Mouse (Mus musculus) limb, embryonic 11.5 days (tissue): ENCODE results near the gene Psmd2. TPM values are rescaled to one million over a fixed set of nuclear protein-coding genes. Genes with fewer than 3 reads are reported as not detected.

Source experiments
- ATAC-seq: fragments of 200-750 bp; cut with Nextera tagmentation; 2 replicates; pipeline ENCODE4 v1.8.0; 2017; ENCODE audit warnings: low read depth; ENCODE audit not compliant: insufficient number of reproducible peaks, low FRiP score, low TSS enrichment
- DNase-seq: peaks from one replicate; pipeline ENCODE4 v3.0.0-alpha.2; 2015; ENCODE audit warnings: low spot score
- H3K27ac ChIP-seq: fragments of 300-500 bp; sonication (generic); replicated peaks from 2 replicates; pipeline ENCODE4 v1.5.1; 2014; ENCODE audit warnings: low read depth, mild to moderate bottlenecking, low read length
- H3K27me3 ChIP-seq: fragments of 300-500 bp; sonication (generic); 2 replicates; pipeline ENCODE4 v1.6.1; 2014; ENCODE audit warnings: mild to moderate bottlenecking, low read length, mixed read lengths; ENCODE audit not compliant: control insufficient read depth, insufficient read depth
- H3K36me3 ChIP-seq: fragments of 300-500 bp; sonication (generic); 2 replicates; pipeline ENCODE4 v1.6.1; 2014; ENCODE audit warnings: mild to moderate bottlenecking, low read length, moderate library complexity, mixed read lengths; ENCODE audit not compliant: control insufficient read depth, insufficient read depth
- H3K4me1 ChIP-seq: fragments of 300-500 bp; sonication (generic); 2 replicates; pipeline ENCODE4 v1.6.1; 2014; ENCODE audit warnings: low read length, mixed read lengths; ENCODE audit not compliant: control insufficient read depth, insufficient read depth
- H3K4me2 ChIP-seq: fragments of 300-500 bp; sonication (generic); 2 replicates; pipeline ENCODE4 v1.6.1; 2014; ENCODE audit warnings: low read depth, mild to moderate bottlenecking, moderate library complexity; ENCODE audit not compliant: severe bottlenecking
- H3K4me3 ChIP-seq: fragments of 300-500 bp; sonication (generic); 2 replicates; pipeline ENCODE4 v1.5.1; 2014; ENCODE audit warnings: low read depth, low read length
- H3K9ac ChIP-seq: fragments of 300-500 bp; sonication (generic); 2 replicates; pipeline ENCODE4 v1.6.1; 2014; ENCODE audit warnings: mild to moderate bottlenecking, low read length
- H3K9me3 ChIP-seq: fragments of 300-500 bp; sonication (generic); 2 replicates; pipeline ENCODE4 v1.6.1; 2016; ENCODE audit warnings: low read length; ENCODE audit not compliant: control insufficient read depth
- WGBS: fragments of 180-500 bp; shearing (Covaris S2); extraction: QIAGEN DNeasy Blood & Tissue Kit; methylation state at CpG from one replicate; pipeline ENCODE4 v1.1.7; 2014; 5-methylcytosine and 5-hydroxymethylcytosine counted together
- polyA plus RNA-seq: library from polyadenylated mRNA; unstranded; fragments of >200 nt; fragmentation: Nextera tagmentation; extraction: Ambion mirVana; gene quantifications from 2 replicates; pipeline ENCODE4 v1.2.1, GENCODE M21; 2014

Psmd2 gene
- polyA plus RNA-seq, 1 experiment from 2014 or later, result 480 TPM

DNA sequence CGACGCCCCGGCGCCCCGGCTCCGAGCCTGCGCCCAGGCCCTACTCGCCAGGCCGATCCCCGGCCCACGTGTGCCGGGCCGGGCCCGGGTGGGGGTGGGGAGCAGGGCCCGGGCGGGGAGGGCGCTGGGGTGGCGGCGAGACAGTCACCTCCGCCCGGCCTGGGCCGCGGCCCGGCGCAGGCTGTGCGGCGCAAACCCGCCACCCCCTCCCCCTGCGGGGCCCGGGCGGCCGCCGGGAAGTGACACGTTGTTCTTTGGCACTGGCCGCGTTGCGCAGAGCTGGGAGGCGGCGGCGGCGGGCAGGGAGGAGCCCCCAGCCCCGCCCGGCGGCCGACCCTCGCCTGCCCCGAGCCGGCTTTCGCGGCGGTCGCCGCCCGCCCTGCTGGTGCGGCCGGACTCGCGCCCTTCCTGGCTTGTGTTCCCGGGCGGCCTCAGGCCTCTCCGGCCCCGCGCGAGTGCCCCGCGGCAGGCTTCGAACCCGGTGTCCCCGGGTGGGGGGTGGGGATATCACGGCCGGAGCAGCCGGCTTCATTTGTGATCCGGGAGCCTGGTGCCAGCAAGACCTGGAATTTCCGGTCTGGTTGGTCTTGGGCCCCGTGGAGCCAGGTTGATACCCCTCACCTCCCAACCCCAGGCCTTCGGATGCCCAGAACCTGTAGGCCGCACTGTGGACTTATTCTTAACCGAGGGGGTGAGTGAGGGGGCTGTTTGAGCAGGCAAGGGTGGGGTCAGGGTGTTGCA lies 21.7 kb downstream of the Psmd2 start:
- ATAC-seq, result peak; percentile 79; the same call in 1 of the 2 replicates
- peaks cover 17% of the 10 kb centered on the region for H3K36me3 ChIP-seq

DNA sequence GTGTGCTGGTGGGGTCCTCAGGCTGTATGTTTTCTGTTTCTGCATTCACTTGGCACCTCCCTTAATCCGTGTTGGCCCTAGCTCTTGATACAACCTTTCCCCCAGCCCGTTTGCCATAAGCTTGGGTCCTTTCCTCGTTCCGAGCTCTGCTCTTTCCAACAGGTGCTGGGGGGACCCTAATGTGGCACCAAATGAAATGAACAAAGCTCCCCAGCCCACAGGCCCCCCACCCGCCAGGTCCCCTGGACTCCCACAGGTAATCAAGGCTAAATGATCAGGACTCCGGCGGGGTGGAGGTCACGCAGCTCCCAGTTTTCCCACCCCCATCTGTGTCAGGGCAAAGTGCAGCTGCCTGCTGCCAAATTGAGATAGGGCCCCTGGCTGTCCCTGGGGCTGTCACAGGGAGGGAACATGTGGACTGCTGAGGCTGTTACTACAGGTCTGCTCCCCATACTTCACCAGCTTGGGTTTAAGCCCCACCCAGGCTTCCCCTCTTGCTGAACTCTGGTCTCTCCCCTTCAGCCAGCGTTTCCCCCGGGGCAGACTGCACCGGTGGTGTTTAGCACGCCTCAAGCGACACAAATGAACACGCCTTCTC lies 22.4 kb downstream of the Psmd2 start:
- no peaks in the 10 kb centered on the region for H3K27me3 ChIP-seq
- DNase-seq, result peak; percentile 32
- ATAC-seq, result no peak
- H3K9me3 ChIP-seq, result no peaks in the 10 kb centered on the region
- H3K27ac ChIP-seq, result no peak overlapping the region; the same call in 1 of the 2 replicates
- 8% methylated on average over 14 of the region's 14 CpGs for WGBS
- H3K4me1 ChIP-seq, result peaks cover 12% of the 10 kb centered on the region
- H3K9ac ChIP-seq, result peak overlapping the region; percentile 95
- H3K4me3 ChIP-seq, result peak overlapping the region; percentile 96
- peak overlapping the region; percentile 82 for H3K4me2 ChIP-seq
- peaks cover 19% of the 10 kb centered on the region for H3K36me3 ChIP-seq

More for the DNA sequence above, 21.7 kb downstream of the Psmd2 start:
- peak; percentile 51 for DNase-seq
- Histone ChIP-seq H3K9ac (peak overlapping the region; percentile 95), H3K4me3 (peak overlapping the region; percentile 96), H3K4me2 (peak overlapping the region; percentile 82), H3K27ac (peak overlapping the region; percentile 94), H3K9me3 (no peaks in the 10 kb centered on the region), H3K27me3 (no peaks in the 10 kb centered on the region), H3K4me1 (peaks cover 12% of the 10 kb centered on the region)
- under 1% methylated on average over 55 of the region's 78 CpGs for WGBS

- no peak overlapping the region for H3K27ac ChIP-seq
- no peak overlapping the region for H3K4me2 ChIP-seq
- H3K4me1 ChIP-seq, result peaks cover 12% of the 10 kb centered on the region
- no peak for DNase-seq
- no peak for ATAC-seq
- WGBS, result 95% methylated on average over 6 of the region's 6 CpGs
- no peak overlapping the region for H3K4me3 ChIP-seq
- no peak overlapping the region for H3K9ac ChIP-seq
- H3K9me3 ChIP-seq, result no peaks in the 10 kb centered on the region
- H3K36me3 ChIP-seq, result peaks cover 25% of the 10 kb centered on the region
- H3K27me3 ChIP-seq, result no peaks in the 10 kb centered on the region
Measured at GRCm38 (mm10) chr16:20675213-20675612, 23.8 kb downstream of the Psmd2 start.

- Histone ChIP-seq H3K4me1 (peaks cover 12% of the 10 kb centered on the region), H3K9ac (no peak overlapping the region), H3K4me2 (no peak overlapping the region), H3K9me3 (no peaks in the 10 kb centered on the region), H3K27ac (no peak overlapping the region), H3K36me3 (peaks cover 36% of the 10 kb centered on the region), H3K27me3 (no peaks in the 10 kb centered on the region), H3K4me3 (no peak overlapping the region)
- no peak for ATAC-seq
- WGBS, result 80% methylated on average over 4 of the region's 4 CpGs
- no peak for DNase-seq
Measured at GRCm38 (mm10) chr16:20676702-20677101, 25.2 kb downstream of the Psmd2 start.

DNA sequence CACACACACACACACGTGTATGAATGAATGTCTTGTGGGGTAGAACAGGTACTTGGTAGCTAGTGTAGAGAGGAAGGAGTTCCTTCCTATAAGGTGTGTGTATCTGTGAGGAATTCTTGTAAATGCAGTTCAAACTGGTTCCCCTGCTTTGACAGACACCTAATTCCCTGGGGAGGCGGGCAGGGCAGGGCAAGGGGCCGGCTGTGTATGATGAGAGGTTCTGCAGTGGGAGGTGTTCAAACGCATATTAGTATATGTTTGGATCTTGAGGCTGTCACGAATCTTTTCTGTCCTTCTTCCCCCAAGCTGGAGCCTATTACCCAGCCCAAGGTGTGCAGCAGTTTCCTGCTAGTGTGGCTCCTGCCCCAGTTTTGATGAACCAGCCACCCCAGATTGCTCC lies 25.9 kb downstream of the Psmd2 start:
- H3K9ac ChIP-seq, result no peak overlapping the region
- H3K27me3 ChIP-seq, result no peaks in the 10 kb centered on the region
- no peak overlapping the region for H3K4me3 ChIP-seq
- no peaks in the 10 kb centered on the region for H3K9me3 ChIP-seq
- peaks cover 10% of the 10 kb centered on the region for H3K4me1 ChIP-seq
- ATAC-seq (no peak), DNase-seq (no peak)
- no peak overlapping the region for H3K4me2 ChIP-seq
- peaks cover 43% of the 10 kb centered on the region for H3K36me3 ChIP-seq
- no peak overlapping the region for H3K27ac ChIP-seq
- 89% methylated on average over 5 of the region's 5 CpGs for WGBS

GRCm38 (mm10) chr16:20677974-20678675 lies 26.7 kb downstream of the Psmd2 start:
- Histone ChIP-seq H3K4me2 (no peak overlapping the region), H3K4me3 (no peak overlapping the region), H3K9ac (no peak overlapping the region), H3K4me1 (peaks cover 10% of the 10 kb centered on the region), H3K27ac (no peak overlapping the region), H3K27me3 (no peaks in the 10 kb centered on the region), H3K36me3 (peaks cover 46% of the 10 kb centered on the region), H3K9me3 (no peaks in the 10 kb centered on the region)
- DNase-seq (no peak), ATAC-seq (no peak)
- WGBS, result 91% methylated on average over 10 of the region's 10 CpGs

DNA sequence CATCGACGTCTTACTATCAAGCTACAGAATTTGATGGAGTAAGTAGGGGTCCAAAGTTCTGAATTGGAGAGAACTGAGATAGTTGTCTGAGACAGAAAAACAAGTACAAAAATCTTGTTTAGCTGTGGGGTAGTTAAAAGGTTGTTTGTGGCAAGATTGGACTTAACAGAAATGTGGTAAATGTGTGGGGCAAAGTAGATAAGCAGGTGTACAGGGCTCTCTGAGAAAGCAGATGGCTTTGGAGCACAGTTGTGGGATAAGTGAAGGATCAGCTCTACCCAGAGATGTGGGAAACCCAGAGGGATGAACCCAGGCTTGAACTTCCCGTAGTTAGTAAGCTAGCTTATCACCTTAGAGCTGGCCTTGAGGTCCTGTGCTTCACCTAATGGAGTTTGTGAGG lies 39.3 kb downstream of the Psmd2 start:
- peaks cover 14% of the 10 kb centered on the region; the same call in 1 of the 2 replicates for H3K4me1 ChIP-seq
- ATAC-seq, result no peak
- DNase-seq, result no peak
- WGBS, result 94% methylated on average over 3 of the region's 3 CpGs
- no peaks in the 10 kb centered on the region for H3K9me3 ChIP-seq
- H3K4me3 ChIP-seq, result no peak overlapping the region
- peaks cover 39% of the 10 kb centered on the region for H3K36me3 ChIP-seq
- H3K27ac ChIP-seq, result no peak overlapping the region
- H3K4me2 ChIP-seq, result no peak overlapping the region
- no peaks in the 10 kb centered on the region for H3K27me3 ChIP-seq
- H3K9ac ChIP-seq, result no peak overlapping the region

DNA sequence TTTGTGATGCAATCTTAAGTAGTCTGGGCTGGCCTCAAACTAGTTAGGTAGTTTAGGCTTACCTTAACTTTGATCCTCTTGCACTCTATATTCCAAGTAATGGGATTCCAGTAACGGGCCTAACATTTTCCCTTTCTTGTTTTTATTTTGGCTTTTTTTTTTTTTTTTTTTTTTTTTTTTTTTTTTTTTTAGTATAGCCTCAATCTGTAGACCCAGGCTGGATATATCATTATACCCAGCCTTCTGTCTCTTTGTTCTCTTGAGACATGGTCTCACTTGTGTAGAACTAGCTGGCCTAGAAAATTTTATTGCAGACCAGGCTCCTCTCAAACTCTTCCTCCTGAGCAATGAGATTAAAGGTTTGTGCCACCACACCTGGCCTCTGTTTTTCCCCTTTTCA lies 40.2 kb downstream of the Psmd2 start:
- Histone ChIP-seq H3K9ac (no peak overlapping the region), H3K27me3 (no peaks in the 10 kb centered on the region), H3K4me1 (peaks cover 22% of the 10 kb centered on the region; the same call in 1 of the 2 replicates), H3K4me3 (no peak overlapping the region), H3K4me2 (no peak overlapping the region), H3K9me3 (no peaks in the 10 kb centered on the region), H3K36me3 (peaks cover 31% of the 10 kb centered on the region), H3K27ac (no peak overlapping the region)
- WGBS, result 80% methylated on average over 1 of the region's 1 CpGs
- DNase-seq (no peak), ATAC-seq (no peak)
